Mouse (Mus musculus) T-helper 17 cell (primary cell): ENCODE data around the gene Mok.

Source experiments
- in situ Hi-C, 2 experiments: fragments of 300-600 bp; cut with MboI, MseI; formaldehyde crosslinking; loops; 1 replicate in 1 of 2; 2 replicates in 1 of 2; pipeline ENCODE4 v1.15.1; 2025; ENCODE audit warnings: high pct_unique_total_duplicates in 2 of 2

Gene Mok

DNA sequence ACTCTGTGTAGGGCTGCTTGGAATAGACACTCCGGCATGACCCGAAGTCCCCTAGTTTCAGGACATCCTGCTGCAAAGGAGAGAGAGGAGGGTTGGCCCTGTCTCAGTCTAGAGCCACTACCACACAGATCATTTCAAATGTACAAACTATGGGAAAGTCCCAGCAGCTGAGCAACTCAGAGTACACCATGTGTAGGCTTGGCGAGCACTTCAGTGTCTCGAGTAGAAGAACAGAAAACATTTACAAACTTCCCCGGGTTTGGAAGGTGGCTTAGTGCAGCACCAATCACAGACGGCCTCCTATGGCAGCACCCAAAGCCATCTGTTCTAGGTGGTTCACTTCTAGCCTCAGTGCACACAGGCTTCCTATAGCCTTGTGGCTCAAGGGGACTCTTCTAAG, 27.1 kb downstream of the Mok start:
- in situ Hi-C loops: loop anchor here in 1 of 2 experiments (10.0 to 25.0 kb wide), 2 partner anchors 1051 to 1441 kb away; no protein-coding TSS in a partner anchor

DNA sequence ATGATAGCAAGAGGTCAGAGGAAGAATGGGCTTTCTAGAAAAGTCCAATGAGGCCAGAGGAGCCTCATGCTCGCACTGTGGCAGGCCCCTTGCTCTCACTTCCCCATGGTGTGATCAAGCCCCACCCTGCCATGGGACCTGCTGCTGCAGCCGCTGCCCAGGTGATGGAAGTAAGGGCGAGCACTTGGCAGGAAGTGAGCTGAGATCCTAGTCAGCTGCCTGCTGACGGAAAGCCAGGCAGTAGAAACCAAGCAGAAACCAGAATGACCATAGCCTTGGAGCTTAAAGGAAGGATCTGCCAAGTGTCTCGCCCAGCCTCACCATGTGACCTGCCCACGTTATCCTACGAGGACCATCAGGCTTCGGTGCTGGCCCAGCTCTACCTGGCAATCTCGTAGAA, 27.6 kb downstream of the Mok start:
- in situ Hi-C loops: loop anchor here in 1 of 2 experiments (10.0 to 25.0 kb wide), 2 partner anchors 1051 to 1442 kb away; no protein-coding TSS in a partner anchor

DNA sequence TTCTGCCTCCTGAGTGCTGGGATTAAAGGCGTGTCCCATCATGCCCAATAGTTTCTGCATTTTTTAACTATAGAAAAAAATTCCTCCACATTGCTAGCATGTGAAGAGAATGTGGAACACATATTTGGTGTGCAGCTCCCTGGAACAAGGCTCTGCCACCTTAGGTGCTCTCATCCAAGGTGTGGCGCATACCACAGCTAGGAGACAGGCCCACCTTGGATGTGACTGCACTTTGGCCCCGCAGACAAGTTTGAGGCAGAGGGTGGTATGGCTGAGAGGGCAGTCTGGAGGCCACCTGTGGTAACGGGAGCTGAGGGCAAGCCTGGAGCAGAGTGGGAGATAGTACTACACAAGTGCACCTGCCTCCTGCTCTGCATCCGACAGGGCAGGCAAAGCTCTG, 31.9 kb downstream of the Mok start:
- in situ Hi-C loops: loop anchor here in 1 of 2 experiments (25.0 kb wide), 1 partner anchor 1047 kb away; no protein-coding TSS in a partner anchor

DNA sequence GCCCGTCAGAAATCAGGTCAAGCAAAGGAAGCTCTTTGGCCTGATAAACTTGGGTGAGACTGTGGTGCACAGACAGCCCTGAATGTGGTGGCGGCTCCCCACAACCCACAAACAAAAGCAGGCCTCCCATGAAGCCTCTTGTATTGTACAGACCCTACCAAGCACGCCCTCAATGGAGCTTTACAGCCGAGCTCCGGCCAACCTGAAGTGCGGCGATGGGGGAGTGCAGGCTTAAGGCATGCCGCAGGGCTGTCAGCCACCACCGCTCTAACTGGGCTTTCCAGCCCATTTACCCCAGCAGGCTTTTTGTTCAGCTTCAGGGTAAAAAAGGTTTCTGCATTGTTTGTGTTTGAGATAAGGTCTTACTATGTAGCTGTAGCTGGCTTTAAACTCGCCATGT, 32.3 kb downstream of the Mok start:
- in situ Hi-C loops: loop anchor here in 1 of 2 experiments (25.0 kb wide), 1 partner anchor 1046 kb away; no protein-coding TSS in a partner anchor

DNA sequence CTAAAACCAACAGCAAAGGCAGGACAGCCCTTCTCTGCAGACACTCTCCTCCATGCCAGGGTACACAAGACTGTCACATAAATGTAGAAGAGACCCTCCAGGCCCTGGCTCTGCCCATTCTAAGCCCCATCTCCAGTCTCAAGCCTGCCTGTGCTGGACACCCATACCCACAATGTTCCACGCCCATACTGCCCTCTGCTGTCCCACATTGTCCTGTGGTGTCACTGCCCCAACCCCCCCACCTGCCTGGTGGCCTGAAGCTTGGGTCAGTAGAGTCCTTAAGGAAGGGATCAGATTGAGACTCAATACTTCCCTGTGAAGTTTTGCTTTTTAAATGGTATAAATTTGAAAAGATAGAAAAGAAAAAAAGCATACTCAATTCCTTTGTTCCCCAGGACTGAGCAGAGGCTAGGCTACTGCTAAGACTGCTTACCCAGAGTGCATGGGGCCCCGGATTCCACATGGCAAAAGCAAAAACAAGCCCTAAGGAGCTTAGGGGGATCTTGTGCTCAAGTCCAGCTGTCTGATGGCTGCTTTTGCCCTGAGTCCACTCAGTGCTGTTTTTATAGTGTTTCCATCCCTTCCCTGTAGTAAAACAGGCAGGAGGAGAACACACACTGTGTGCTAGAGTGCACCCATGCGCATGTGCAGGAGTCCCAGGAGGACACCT, 34.3 kb downstream of the Mok start:
- in situ Hi-C loops: loop anchor here in 1 of 2 experiments (25.0 kb wide), 1 partner anchor 1044 kb away; no protein-coding TSS in a partner anchor

GRCm38 (mm10) chr12:110804261-110804660, 36.5 kb downstream of the Mok start:
- in situ Hi-C loops: loop anchor here in 1 of 2 experiments (25.0 kb wide), 1 partner anchor 1042 kb away; no protein-coding TSS in a partner anchor

DNA sequence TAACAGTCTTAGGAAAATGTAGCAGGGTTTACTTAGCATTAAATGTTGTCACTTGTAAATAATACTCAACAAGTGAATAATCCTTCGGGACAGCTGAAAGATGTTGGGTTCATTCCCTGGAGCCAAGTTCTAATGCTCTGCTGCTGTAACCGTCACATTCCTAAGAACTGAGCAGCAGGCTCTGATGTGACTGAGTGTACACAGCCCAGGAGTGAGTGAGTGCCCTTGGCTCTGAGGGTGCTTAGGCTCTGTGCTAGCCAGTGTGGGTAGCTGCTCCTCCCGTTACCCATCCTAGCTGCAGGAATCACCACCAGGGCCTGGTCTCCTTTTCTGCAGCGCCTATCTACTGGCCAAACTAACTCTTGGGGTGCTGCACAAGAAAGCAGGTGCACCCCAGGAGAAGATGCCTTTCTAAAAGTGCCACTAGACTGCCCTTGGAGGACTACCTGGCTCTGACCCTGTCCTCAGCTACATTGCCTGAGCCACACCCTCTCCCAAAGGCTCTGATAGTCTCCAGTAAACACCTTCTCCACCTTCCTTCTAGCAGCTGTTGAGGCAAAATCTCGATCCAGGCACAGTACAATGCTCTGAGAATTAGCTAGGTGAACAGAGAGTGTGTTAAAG, 38.0 kb downstream of the Mok start:
- in situ Hi-C loops: loop anchor here in 1 of 2 experiments (25.0 kb wide), 1 partner anchor 1040 kb away; no protein-coding TSS in a partner anchor

DNA sequence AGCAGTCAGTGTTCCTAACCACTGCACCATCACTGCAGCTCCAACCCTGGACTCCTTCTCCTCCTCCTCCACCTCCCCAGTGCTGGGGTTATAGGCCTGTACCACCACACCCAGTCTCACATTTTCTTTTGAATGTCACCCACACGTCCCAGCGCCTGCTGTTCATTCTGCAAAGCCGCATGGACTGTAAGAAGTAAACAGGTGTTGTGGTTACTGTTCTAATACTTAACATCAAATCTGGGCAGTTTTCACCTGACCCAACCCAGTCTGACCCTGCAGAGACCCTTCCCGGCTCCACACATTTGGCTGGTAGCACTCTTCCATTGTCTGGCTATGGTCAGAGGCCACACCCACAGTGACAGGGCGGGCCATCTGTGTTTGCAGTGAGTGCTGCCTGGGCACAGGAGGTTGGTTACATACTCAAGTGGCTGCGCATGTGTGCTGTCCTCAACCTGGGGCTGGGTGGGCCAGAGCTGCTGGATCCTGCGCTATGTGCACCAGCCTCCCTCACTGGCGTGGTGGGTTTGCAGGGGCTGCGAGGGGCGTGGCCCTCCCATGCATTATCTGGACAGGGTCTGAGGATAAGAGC, 38.8 kb downstream of the Mok start:
- in situ Hi-C loops: loop anchor here in 1 of 2 experiments (25.0 kb wide), 1 partner anchor 1040 kb away; no protein-coding TSS in a partner anchor

DNA sequence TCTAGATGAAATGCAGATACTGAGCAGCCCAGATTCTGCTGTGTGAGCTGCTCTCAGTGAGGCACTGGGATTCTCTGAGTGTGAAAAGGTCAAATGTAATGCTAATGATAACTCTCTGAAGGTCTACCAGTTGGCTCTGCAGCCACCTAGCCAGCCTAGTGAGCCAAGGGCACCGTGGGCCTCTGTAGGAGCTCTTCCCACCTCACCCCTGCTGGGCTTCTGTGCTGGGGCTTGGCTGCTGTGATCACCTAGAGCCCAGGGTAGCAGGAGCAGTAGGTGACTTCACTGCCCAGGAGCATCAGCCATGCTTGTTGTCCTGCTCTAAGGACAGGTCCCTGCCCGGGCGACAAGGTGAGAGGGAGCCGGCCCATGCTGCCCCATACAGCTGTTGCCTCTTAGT, 41.5 kb downstream of the Mok start:
- in situ Hi-C loops: no loop called here

GRCm38 (mm10) chr12:110797842-110798431, 42.8 kb downstream of the Mok start:
- in situ Hi-C loops: no loop called here

- in situ Hi-C loops: no loop called here
These were observed 43.5 kb downstream of the Mok start for GRCm38 (mm10) chr12:110797202-110797601.

- in situ Hi-C loops: no loop called here
These were observed 44.0 kb downstream of the Mok start for GRCm38 (mm10) chr12:110796748-110797147.

- in situ Hi-C loops: no loop called here
These were observed 45.7 kb downstream of the Mok start for GRCm38 (mm10) chr12:110795035-110795434.

DNA sequence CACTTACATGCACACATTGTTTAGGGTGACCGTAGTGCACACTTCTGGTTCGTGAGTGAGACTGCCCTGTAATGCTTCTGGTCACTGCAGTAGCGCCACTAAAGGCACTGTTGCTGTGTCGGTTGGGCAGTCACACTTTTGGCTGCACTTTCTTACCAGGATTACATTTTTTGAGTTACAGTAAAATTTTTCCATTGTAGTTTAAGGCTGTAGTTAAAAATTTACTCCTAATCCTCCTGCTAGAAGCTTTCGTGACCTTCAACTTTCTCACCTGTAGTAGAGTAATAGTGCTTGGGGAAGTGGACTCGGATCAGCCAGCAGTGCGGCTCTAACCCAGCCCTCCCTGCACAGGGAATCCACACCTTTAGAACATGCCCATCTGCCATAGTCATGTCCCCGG, 49.7 kb downstream of the Mok start:
- in situ Hi-C loops: no loop called here

- in situ Hi-C loops: no loop called here
These were observed 50.2 kb downstream of the Mok start for GRCm38 (mm10) chr12:110790580-110790979.

- in situ Hi-C loops: loop anchor here (5.0 kb wide), 2 partner anchors 44 to 74 kb away; no protein-coding TSS in a partner anchor
These were observed 54.5 kb downstream of the Mok start for GRCm38 (mm10) chr12:110786243-110786642.

DNA sequence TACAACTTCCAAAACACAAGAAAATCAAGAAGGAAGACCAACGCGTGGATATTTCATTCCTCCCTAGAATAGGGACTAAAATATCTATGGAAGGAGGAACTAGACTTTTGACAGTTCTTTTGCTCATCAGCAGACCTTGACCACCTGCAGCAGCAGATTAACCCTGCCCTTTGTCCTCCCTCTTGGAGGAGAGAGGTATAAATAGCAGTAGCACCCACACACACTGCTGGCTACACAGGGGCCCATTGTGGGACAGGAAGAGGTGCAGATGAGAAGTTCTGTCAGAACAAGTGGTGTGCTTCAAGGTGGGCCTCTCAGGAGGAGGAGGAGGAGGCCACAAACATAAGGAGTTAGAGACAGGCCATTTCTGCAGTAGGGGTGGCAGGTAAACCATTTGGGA, 56.5 kb downstream of the Mok start:
- in situ Hi-C loops: no loop called here

DNA sequence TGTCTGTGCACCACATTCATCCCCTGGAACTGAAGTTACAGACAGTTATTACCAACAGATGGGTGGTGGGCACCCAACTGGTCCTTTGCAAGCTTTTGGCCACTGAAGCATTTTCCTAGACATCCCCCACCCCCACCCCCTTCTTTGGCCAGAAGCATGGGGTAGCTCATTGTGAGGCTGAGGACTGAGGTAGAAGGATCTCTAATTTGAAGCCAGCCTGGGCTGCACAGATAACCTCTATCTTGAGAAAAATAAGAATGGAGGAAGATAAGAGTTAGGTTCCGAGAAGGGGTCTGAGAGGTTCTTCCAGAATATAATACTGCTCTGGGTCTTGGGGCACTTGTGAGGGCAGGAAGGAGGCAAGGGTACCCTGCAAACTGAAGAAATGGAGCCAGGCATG, 58.5 kb downstream of the Mok start:
- in situ Hi-C loops: no loop called here

DNA sequence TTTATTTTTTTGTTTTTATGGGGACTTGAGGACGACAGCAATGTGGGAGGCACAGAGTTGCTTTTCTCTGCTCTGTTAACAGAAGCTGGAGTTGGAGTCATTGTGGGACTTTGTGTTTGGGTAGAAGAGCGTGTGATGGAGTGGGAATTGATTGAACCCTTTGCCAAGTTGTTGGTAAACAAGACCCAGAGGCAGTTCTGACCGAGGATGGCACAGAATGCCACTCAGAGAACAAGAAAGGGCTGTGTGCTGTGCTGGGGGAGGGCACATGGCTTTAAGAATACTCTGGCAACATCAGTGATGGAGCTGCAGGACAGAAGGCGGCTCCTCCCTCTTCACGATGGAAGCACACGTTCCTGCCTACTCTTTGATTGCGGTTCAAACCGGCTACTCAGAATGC, 59.6 kb downstream of the Mok start:
- in situ Hi-C loops: no loop called here

GRCm38 (mm10) chr12:110779296-110779695, 61.4 kb downstream of the Mok start:
- in situ Hi-C loops: loop anchor here in 1 of 2 experiments (10.0 kb wide), 1 partner anchor 64 kb away; no protein-coding TSS in a partner anchor

- in situ Hi-C loops: loop anchor here in 1 of 2 experiments (10.0 kb wide), 1 partner anchor 63 kb away; no protein-coding TSS in a partner anchor
These were observed 62.9 kb downstream of the Mok start for GRCm38 (mm10) chr12:110777853-110778252.
